Mouse (Mus musculus): ENCODE results near the gene Snapin.

Snapin gene

DNA sequence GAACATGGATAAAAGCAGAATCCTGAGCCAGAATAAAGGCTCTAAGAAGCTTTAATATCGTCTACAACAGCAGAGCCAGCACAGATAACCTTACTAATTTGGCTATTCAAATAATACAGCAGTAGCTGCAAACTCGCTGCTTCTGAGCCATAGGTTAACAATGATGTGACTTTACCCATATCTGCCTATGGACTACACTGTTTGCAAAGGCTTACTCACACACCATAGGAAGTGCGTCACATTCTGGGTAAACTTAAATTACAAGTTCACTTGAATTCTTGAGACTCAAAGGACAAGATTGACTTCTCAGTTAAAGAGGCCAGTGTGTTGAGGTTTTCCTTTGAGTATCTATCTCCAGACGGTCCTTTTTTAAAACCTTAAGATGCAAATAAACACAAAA, 12.6 kb upstream of the Snapin start:
- no peak for DNase-seq

DNA sequence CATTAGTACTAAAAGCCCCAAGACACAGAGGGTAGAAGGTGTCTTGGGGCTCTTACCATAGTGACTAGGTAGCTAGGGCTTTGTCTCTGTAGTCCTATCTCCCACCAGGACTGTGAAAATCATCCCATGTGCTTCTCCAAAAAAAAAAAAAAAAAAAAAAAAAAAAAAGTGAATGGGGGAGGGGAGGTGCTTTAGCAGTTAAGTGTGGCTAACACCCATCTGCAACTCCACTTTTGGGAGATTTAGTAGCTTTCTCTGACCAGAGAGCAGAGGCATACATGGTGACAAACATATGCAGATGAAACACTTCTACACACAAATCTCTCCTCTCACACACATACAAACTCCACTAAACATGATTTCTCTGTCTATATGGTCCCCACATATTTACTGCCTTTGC, 6.8 kb upstream of the Snapin start:
- DNase-seq: no peak

DNA sequence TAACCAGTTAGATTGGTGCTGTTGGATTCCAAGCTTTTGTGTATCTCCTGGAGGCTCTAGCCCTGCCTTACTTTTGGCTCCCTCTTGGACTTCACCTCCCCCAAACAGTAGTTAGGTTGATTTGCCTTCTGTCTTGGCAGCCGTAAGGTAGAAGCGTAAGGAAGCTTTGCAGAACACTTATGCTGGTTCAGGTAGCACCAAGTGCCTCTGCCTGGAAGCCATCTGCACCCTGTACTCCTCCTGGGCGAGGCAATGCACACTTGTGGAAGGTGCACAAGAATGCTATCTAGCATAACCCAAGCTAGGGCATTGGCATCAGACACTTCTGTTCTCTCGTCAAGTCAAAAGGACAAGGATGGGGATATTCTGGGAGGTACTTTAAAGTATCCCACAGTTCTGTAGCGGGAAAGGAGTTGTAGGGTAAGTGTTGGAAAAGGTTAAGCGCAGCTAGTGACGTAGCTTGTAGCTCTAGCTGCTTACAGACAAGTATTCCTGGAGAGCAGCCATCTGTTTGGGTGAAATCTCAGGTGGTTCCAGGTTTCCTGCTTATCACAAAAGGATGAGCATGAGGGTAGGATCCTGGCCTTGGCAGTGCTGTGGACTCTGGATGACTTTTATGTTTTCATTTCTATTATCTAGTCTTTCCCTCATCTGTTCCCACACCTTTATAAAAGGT, 5.2 kb upstream of the Snapin start:
- no peak for DNase-seq

DNA sequence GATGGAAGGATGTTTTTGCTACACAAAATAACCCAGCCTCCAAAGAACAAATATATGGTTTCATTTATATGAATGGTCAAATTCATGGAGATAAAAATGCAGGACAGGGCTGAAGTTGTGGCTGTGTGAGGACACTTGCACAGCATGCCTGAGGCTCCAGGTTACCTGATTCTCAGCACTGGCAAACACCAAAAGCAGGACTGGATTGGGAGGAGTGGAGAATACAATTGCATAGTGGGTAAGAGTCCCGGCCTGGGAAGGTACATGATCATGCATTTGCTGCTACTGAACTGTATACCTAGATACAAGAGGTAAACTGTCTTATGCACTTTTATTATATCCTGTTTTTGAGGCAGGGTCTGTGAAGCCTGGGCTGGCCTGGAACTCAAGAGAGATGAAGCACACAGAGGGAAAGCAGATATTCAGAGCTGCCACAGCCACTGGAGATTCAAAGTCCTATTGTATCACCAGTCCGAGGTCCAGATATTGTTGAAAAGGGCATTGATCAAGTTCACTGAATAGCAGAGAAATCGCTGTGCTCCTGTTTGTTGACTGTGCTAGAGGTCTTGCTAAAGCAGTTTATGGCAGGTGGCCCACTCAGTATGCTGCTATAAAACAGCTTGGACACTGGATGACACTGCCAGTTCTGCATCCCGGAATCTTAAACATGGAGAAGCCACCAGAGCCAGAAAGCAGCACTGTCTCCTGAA, 3.2 kb upstream of the Snapin start:
- no peak for DNase-seq

DNA sequence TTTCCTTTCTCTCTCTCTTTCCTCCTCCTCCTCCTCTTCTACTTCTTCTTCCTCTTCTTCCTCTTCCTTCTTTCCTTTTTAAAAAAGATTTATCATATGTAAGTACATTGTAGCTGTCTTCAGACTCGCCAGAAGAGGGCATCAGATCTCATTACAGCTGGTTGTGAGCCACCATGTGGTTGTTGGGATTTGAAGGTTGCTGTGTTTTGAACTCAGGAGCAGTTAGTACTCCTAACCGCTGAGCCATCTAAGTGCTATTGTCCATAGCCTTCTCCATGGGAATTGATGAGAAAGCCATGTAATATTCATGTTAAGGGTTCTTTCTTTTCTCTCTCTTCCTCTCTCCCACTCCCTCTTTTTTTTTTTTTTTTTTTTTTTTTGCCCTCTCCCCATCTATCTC, 517 bp upstream of the Snapin start:
- peak; percentile 48 for DNase-seq

DNA sequence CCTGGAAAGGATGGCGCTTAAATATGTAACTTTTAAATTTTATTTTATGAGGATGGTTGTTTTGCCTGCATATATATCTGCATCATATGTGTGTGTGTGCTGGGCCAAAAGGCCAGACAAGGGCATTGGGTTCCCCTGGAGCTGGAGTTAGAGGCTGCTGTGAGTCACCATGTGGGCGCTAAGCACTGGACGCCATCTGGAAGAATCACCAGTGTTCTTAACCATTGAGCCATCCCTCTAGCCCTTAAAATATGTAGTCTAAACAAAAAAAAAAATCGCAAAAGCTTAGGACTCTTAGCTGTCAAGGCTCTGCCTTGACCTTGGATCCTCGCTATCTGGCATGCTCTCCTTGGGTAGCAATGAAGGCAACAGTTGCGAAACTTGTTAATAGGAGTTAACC, 2.3 kb downstream of the Snapin start:
- DNase-seq: no peak

DNA sequence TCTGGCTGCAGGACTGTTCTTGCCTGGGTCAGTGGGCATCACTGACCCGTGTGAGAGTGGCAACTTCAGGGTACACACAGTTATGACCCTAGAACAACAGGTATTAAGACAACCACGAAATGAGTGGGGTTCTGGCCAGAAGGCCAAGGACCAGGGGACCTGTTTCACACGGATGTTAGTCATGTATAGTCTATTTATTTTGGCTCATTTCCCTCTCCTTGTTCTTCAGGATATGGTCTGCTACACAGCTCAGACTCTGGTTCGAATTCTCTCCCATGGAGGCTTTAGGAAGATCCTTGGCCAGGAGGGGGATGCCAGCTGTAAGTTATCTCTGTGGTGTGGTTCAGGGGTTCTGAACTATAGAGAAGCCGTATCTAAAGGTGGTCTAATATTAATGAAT, 3.8 kb downstream of the Snapin start:
- no peak for DNase-seq

DNA sequence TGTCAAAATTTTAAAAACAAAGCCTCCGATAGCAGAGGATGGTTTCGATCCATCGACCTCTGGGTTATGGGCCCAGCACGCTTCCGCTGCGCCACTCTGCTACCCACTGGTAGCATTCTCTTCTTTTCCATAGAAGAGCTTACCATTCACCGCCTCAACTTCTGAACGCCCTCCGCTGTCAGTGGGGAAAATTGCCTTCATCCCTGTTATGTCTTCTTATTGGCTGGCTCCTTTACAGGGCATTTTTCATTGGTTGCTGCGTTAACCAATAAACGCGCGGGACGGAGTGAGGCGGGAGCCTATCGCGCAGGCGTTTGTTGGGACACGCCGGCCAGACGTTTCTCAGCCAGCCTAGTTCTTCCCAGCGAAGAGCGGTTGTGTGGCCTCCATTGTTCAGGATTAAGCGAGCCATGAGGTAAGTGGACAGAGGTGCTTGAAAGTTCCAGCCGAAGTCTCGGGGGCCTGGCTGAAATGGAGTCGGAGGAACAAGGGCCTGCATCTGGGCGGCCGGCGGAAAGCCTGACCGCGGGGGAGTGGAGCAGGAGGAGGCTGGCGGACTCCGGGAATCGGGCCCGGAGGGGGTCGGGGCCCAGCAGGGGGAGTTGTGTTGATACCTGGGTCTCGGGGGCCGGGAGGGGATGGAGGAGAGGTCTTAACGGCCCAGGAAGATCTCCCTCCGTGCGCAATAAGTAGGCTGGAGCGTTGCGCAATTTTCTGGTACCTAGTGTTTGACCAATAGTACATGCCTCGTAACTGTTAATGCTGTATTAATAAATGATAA, 14.8 kb downstream of the Snapin start, which contains the start of gene Ilf2:
Gene Ilf2, plus strand, starts transcription at position 296 of the 781 bp plus-strand sequence.
- DNase-seq: peak; percentile 98

DNA sequence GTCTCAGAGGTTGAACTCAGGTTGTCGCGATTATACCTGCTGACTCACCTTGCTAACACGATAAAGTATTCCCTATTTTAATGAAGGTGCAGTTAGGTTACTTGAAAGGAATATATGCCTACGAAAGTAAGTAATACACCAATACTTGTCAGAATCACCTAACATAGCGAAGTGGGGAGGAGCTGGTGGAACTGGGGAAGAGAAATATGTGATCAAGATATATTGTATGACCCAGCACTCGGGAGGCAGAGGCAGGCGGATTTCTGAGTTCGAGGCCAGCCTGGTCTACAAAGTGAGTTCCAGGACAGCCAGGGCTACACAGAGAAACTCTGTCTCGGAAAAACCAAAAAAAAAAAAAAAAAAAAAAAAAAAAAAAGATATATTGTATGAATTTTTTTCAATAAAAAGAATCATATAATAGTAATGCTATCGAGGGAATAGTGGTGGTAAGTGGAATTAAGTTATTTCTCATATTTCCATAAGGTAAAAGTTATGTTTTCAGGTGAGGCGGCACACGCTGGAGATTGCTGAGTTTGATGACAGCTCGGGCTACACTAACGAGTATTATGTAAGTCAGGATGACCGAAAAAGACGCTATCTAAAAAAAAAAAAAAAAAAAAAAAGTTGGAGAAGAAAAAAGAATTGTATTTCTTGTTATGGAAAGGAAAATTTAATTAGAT, 15.5 kb downstream of the Snapin start:
- no peak for DNase-seq

DNA sequence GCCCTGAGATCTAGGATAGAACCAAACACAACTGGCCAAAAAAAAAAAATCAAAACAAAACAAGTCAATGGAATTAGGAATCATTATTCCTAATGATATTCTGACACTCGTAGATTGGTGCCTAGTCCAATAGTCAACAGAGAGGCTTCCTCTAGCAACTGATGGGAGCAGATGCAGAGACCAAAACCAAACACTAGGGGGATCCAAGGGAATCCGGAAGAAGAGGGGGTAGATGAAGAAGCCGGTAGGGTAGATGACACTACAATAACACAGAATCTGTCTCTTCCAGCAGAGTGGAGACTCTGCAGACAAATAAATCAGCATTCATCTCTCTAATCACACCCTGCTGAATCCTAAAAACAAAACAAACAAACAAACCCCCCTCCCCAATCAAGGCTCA, 18.6 kb downstream of the Snapin start:
- DNase-seq: no peak

DNA sequence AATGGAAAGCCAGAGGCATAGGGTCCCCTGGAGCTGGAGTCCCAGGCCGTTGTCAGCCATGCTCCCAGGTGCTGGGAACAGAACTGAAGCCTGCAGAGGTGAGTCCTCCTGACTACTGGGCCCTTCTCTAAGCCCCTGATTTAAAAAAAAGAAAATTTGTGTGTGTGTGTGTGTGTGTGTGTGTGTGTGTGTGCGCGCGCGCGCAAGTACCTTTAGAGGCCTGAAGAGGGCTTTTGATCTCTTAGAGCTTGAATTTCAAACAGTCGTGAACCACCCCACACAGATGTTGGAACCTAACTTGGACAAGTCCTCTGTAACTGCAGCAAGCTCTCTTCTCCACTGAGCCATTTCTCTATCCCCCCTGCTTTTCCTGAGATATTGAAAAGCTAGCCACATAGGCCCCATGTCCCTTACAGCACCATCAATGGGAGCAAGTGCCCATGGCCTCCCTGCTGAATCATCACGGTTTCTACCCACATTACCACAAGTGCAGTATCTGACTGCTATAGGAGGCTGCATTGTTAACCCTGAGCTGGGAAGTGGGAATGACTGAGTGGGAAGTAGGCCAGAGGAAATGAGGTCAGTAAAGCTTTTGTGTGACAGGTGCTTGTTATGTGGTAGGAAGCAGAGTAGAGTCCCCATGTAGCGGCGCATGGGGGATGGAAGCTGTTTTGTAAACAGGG, 23.1 kb downstream of the Snapin start:
- DNase-seq: no peak

DNA sequence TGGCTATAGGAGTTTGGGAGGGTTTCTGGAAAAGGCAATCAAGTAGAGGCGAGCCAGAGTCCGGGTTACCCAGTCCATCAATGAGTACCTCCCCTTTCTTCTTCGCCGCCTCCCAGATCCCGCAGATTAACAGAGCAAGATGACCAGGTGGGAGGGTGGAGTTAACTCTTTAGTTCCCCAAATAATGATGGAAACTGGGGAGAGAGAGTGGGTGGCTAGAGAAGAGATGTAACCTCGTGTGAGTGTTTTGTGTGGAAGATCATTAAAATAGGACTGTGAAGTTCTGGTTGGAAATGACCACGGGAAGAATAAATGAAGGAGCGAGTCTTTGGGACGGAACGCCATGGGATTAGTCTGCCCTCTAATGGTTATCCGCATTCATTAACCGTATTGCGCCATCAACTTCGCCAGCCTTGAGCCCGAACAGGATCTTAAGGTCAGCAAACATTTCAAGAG, 24.5 kb downstream of the Snapin start:
- DNase-seq: peak; percentile 42

DNA sequence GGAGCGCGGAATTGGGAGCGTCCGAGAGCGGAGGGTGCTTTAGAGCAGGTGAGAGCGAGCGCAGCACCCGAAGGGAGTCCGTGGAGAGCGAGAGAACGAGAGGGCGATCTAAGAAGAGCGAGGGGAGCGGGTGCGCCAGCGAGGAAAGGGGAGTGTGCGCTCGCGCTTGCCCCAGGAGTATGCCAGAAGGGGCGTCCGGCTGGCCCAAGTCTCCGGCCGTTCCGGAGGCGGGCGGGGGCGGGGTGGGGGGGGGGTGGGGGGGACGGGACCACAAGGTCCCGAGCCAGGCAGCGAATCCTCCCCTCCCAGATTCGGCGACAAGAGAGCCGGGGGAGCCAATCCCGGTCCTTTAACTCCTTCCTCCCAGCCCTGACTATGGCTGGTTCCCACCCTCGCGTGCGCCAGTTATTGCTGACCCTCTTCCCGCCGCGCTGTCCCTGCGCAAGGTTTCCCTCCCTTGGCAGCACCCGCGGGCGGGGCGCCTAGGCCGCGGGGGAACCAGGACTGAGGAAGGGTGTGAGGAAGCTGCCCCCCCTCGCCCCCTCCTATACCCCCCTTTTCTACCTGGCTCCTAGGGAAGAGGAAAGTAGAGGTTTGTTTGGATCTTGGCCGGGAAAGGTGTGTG, 25.0 kb downstream of the Snapin start, which contains the start of gene Npr1:
Gene Npr1, minus strand, starts transcription at position 181 of the 625 bp plus-strand sequence.
- DNase-seq: no peak

DNA sequence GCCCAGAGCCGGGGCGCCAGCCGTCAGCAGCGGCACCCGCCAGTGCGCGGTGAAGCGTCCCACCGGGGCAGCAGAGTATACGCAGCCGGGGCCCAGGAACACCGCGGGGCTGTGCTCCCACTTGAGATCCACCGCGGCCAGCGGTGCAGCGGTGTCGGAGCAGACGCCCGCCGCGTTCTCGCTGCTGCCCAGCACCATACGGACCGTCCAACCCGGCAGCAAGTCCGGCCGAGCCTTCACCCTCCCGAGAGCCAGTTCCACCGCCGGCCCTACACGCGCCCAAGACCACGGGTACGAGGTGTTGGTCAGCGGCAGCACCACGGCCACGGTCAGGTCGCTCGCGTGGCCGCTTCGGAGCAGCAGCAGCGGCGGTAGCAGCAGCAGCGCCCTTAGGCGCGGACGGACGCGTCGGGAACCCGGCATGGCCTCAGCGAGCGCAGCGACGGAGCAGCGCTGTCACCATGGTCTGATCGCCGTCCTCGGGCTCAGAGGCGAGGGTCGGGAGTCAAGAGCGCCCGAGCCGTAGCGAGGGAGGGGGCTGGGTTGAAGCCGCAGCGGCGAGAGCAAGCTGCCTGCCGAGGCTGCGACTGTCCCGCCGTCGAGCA, 25.6 kb downstream of the Snapin start:
- no peak for DNase-seq

DNA sequence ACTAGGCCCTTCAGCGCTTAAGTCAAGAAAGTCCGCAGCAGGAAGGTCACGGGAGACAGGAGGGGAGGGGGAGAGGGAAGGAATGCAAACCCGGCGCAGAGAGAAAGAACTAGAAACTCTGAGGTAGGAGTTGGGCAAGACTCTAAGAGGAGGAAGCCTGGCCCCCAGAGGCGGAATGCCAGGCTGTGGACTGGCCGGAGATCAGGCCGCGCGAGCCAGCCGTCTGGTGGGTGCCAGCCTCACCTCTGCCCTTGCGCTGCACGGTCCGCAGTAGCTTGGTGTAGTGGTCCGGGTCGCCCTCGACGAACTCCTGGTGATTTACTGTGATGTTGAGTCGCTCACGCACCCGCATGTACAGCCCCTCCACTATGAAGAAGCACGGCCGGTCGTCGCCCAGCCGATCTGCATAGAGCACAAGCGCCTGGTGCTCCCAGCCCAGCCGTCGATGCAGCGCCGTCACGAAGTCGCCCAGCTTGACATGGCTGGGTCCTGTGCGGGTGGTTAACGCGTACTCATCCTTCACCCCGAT, 26.2 kb downstream of the Snapin start:
- no peak for DNase-seq

DNA sequence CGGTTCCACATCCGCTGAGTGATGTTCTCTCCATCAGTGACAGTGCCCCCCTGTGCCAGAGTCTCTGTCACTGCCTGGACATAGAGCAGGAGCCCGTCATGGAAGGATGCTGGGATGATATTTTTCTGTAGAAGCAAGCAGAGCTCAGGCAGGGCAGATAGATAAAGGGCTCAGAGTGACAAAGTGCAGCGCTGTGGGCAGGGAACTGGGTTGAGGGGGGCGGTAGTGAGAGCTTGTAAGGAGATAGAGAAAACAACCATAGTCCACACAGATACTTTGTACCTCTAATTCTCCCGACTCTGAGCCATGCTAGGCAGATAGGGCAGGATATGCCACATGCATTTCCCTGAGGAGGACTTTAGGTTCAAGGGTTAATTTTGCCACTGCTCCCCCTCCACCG, 28.3 kb downstream of the Snapin start:
- no peak for DNase-seq

DNA sequence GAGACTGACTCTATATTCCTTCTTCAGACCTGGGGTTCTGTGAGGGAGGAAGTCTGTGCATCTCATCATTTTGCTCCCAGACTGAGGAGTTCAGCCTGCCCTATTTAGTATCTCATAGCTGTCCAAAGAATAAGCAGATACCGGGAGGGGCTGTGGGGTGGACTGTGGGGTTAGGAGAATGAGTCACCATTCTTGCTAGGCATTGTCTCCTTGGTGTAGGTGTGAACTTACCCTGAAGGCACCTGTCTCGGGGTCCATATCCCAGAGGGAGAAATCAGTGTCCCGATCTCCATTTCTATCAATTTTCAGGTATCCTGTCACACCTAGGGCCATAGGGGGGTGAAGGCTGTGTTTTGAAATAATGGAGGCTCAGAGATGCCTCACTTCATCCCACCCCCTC, 28.9 kb downstream of the Snapin start:
- DNase-seq: no peak

DNA sequence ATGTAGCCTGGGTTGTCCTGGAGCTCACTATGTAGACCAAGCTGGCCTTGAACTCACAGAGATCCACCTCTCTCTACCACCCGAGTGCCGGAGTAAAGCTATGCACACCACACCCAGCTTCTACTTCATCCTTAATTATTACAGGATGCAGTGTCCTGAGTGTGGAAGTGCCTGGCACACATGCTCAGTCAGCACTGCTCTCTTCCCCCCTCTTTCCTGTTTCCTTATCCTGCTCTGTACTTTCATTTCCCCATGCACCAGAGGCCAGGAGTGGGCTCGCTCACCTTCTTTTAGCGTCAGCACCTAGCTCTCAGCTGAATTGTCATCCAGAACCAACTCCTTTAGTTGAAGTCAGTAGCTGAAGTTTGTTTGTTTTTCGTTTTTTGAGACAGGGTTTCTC, 30.5 kb downstream of the Snapin start:
- no peak for DNase-seq

DNA sequence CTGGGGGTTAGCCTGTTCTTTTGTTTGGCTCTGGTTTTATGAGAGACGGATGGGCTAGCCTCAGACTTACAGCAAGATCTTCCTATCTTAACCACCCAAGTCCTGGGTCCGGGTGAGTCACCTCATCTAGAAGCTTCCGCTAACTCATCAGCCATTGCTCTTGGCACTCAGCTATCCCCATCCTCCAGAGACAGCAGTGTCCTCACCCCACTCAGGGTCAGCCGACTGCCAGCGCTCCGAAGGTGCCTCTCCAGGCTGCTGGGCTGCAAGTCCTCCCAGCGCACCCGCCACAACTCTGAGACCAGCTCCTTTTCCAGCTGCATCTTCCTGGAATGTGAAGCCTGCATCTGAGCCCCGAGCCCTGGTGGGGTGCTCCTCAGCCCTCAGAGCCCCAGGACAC, 31.1 kb downstream of the Snapin start:
- no peak for DNase-seq

DNA sequence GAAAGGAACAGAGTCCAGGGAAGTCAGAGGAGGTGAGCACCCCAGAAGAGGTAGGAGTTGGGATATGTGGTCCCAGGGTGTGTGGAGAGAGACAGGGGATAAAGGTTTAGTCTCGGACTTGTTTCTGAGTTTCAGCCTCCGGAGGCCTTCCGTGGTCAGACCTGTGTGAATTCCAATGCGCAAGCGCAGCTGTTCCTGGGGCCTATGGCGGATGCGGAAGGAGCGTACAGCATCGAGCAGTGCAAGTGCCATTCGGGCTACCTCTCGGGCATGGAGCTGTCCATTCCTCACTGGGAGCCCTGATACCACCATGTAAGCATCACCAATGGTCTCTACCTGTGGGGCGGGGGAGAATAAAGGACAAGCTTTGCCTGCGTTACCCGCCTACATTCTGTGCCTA, 35.9 kb downstream of the Snapin start:
- DNase-seq: no peak

DNA sequence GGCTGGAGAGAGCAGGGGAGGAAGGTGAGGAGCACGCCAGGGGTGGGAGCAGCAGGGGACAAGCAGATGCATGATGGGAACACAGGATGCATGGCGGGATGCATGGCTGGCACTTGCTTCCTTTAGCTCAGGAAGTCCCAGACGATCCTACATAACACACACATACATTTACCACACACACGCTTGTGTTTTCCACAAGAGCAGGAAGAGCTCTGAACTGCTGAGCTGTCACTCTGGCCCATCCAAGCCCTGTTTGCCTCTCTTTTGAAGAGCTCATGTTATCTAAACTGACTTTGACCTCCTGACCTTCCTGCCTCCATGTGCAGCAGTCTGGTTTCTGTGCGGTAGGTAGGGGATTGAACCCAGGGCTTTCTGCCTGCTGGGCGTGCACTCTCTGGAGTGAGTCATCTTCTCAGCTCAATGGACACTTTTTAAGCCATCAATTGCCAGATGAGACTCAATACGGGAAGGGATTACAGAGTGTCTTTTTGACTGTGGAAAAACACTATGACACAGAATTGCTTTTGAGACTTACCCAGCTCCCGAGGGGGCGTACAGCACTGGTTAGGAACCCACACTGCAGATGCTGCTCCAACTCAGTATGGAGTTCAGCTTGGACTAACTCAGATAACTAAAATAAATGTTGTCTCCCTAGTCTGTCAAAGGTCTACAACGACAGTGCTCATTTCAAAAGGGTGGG, 39.3 kb downstream of the Snapin start:
- DNase-seq: peak; percentile 76
